Mouse (Mus musculus) C2C12 (cell line): ENCODE data around the gene Gm42878.

ENCODE experiments used
- CTCF ChIP-seq: IDR thresholded peaks from one replicate; pipeline ENCODE4 v1.5.1; 2011; ENCODE audit not compliant: control insufficient read depth, insufficient read depth, insufficient read length
- FOSL1 ChIP-seq: IDR thresholded peaks from one replicate; pipeline ENCODE4 v1.8.0; 2011; ENCODE audit warnings: mild to moderate bottlenecking, low read length; ENCODE audit not compliant: poor library complexity, insufficient read depth, severe bottlenecking
- USF1 ChIP-seq: IDR thresholded peaks from one replicate; pipeline ENCODE4 v1.6.1; 2011; ENCODE audit warnings: low read depth, mild to moderate bottlenecking, control low read depth, moderate library complexity

DNA sequence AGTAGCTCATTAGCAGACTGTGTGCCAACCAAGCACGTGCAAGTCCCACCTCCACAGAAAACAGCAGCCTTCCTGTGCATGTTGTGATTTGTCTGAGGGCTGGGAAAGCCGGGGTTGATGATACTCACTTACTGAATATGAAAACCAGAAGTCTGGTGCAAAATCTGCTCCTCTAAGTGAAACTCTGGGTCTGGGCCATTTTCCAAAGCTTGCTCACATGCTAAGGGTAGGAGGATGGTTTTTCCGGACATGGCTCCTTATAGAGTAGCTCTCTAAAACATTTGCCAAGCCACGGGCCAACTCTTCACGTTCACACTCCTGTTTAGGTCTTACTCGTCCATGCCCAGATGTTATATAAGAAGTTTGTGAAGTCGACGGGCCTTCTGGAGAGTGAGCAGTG lies 52.0 kb downstream of the Gm42878 start:
- TF ChIP-seq CTCF = no peak
- TF ChIP-seq FOSL1 = no peak
- no peak for TF ChIP-seq USF1
